Mouse (Mus musculus): ENCODE data around the gene Apom.

DNA sequence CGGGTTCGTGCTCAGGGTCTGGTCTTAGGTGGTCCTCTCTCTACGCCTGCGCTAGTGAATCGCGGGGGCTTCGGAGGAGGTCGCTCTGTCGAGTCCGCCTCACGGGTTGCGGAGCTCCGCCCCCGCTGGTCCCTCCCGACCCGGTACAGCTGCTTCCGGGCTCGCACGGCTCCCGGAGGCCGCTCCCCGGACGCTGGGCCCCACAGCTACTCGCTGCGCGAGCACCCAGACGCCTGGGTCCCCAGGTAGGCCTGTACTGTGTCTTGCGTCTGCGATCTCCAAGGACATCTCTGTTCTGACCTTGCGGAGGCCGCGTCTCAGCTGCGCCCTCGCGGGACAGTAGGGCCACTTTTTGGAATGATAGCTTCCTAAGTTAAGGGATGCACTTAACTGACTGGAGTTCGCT, 5.6 kb downstream of the Apom start, which contains the start of gene D17H6S53E:
- TF ChIP-seq CTCF (IDR thresholded peaks at IDR 0.05; ENCODE audit: low read depth) (no peak), EP300 (IDR thresholded peaks at IDR 0.05; ENCODE audit: low read depth) (no peak)
